Mouse (Mus musculus) spleen, embryonic (tissue): Measurements from ENCODE around the gene Mip.

Source experiments
- CTCF ChIA-PET: fragments of 350-600 bp; sonication (Branson Sonifier 250); formaldehyde crosslinking; loops from one replicate; lab custom pipeline; 2022; lab: Charles Lee

Mip gene

DNA sequence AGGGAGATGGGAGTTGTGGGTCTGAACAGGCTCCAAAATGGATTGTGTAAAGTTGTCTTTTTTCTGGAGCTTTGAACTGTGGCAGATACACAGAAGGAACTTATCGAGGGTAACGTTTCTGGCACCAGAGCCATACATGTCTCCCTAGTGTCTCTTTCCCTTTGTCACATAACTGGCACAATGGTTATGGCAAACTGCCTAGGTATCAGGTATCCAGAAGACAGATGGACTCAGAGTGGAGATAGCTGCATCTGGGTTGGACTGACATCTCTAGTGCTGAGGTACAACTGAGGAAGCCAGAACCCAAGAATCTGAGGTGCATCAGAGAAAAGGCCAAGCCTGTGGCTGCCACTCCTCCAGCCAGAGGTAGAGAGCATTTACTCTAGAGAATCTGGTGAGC lies 15.5 kb upstream of the Mip start:
- CTCF ChIA-PET = interaction anchor here (0.7 kb wide), 1 partner anchor 31 kb away, joined by 3 read pairs; no protein-coding TSS in a partner anchor

DNA sequence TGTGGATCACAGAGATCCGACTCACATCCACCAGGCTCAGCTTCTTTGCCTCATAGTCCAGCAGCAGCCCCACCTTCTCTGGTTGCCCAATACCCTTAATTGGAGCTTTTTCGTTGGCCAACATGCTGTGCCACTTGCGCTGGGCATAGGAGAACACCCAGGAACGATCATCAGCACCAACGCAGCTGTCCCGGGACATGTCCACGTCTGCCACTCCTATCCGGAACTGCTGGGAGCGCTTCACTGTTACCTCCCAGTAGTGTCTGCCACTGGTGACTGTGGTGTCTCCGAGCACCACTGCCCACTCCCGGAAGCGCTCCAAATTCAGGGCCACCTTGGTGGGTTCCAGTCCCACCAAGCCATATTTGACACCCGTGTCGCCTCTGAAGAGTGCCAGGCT lies 14.7 kb upstream of the Mip start:
- CTCF ChIA-PET = no interaction called here

DNA sequence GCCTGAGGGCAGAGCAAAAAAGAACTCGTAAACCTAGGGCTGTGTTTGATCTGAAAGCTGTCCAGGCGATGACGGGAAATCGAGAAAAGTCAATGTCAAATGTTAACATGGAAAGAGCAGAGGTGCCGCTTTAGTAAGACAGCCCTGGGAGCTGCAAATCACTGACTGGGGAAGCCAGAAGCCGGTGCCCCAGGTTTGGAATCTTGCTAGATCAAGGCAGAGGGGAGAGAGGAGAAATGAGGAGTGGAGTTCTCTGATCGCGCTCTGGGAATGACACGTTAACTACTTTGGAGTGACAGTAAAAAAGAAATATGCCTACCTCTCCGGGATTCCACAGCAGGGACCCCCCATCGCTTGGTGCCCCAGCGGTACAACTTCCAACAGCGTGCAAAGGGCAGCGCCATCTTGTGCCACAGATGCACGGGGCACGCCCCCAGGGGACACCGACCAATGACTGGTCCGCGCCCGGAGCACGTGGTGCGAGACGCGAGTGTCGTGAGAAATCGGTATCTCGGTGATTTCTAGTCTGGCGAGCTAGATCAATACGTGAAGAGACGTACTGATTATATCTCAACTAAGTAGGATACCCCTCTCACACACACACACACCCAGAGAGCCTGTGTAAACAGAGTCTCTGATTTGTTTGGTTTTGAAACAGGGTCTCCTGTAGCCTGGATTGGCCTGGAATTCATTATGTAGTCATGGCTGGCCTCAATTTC lies 14.1 kb upstream of the Mip start, which contains the start of gene Spryd4:
Spryd4 (minus strand) TSS at position 418 of the 719 bp plus-strand sequence.
- CTCF ChIA-PET = interaction anchor here (0.7 kb wide), 1 partner anchor 229 kb away, joined by 3 read pairs; no protein-coding TSS in a partner anchor

GRCm38 (mm10) chr10:128212148-128212547 lies 13.5 kb upstream of the Mip start:
- CTCF ChIA-PET = interaction anchor here (0.7 kb wide), 1 partner anchor 228 kb away, joined by 3 read pairs; no protein-coding TSS in a partner anchor

GRCm38 (mm10) chr10:128212871-128213323 lies 12.7 kb upstream of the Mip start:
- CTCF ChIA-PET = interaction anchor here (1.0 to 1.4 kb wide), 2 partner anchors 19 to 44 kb away, joined by 3 to 10 read pairs; partner anchors contain the start of gene Timeless

DNA sequence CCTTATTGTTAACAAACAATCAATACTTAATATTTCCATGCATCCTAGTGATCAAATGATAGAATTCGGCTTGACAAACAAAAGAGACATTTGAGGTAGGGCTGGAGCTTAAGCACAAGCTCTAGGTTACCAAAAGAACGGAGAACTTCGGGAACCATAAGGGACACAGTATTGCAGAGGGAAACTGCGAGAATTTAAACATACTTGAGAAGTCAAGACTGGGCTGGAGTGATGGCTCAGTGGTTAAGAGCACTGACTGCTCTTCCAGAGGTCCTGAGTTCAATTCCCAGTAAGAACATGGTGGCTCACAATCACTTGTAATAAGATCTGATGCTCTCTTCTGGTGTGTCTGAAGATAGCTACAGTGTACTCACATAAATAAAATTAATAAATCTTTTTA lies 11.5 kb upstream of the Mip start:
- CTCF ChIA-PET = interaction anchor here (1.0 to 1.4 kb wide), 2 partner anchors 43 to 70 kb away, joined by 3 read pairs; no protein-coding TSS in a partner anchor

DNA sequence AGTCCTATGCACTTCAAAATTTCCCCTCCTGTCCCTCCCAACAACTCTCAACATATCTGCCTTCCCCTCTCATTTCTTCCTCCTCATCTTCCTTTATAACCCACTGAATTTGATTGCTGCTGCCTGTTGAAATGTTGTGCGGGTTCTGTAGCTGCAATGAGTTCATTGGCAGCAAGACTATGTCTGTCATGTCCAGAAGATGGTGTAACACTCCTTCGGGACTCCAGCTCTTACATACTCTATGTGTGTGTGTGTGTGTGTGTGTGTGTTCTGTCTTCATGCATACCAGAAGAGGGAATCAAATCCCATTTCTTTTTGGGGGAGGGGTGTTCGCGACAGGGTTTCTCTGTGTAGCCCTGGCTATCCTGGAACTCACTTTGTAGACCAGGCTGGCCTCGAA lies 10.7 kb upstream of the Mip start:
- CTCF ChIA-PET = interaction anchor here (0.6 to 0.9 kb wide), 2 partner anchors 12 to 16 kb away, joined by 4 to 6 read pairs; no protein-coding TSS in a partner anchor

- CTCF ChIA-PET = no interaction called here
Observed at GRCm38 (mm10) chr10:128218387-128219117, 7.1 kb upstream of the Mip start.

- CTCF ChIA-PET = interaction anchor here (0.6 kb wide), 1 partner anchor 15 kb away, joined by 5 read pairs; no protein-coding TSS in a partner anchor
Observed at GRCm38 (mm10) chr10:128221533-128222286, 3.9 kb upstream of the Mip start.

GRCm38 (mm10) chr10:128225064-128225463 lies 574 bp upstream of the Mip start:
- CTCF ChIA-PET = no interaction called here

- CTCF ChIA-PET = interaction anchor here (0.5 kb wide), 1 partner anchor 37 kb away, joined by 7 read pairs; no protein-coding TSS in a partner anchor
Observed at GRCm38 (mm10) chr10:128227592-128227991, 2.0 kb downstream of the Mip start.

GRCm38 (mm10) chr10:128228009-128228408 lies 2.4 kb downstream of the Mip start:
- CTCF ChIA-PET = interaction anchor here (0.7 kb wide), 1 partner anchor 198 kb away, joined by 3 read pairs; no protein-coding TSS in a partner anchor

DNA sequence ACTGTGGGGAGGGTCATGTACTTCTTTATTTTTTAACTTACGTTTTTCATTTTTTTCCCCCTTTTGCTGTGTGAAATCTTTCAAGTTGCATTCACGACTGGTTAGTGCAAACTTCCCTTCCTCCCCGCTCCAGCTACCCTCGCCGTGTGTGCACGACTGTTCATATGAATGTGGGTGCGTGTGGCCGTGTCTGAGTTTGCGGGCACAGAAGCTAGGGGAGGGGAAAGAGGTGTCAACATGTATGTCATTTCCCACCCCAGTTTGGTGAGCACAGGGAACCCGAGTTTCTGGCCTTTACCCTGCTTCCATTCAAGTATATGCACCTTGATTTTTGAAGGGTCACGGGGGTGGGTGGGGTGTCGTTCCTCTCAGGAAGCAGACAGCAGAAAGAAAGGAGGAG lies 4.9 kb downstream of the Mip start:
- CTCF ChIA-PET = no interaction called here

DNA sequence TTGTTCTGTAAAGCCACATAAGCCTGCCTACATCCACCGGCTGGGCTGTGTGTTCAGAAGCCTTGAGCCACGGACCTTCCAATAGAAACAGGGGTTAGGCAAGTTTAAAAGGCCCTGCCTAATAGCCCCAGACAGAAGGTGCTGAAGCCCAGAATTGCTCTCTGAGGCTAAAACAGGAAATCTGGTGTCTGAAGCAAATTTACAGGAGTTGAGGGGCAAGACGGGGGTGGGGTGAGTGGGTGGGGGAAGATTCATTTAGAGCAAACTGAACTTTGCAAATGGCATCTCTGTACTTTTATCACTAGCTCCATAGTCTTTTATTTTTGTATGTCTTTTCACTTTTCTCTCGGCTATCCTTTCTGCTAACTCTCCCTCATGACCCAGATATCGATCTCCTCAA lies 5.5 kb downstream of the Mip start:
- CTCF ChIA-PET = interaction anchor here (0.7 to 1.9 kb wide), 4 partner anchors 16 to 160 kb away, joined by 4 to 10 read pairs (median 5); no protein-coding TSS in a partner anchor

DNA sequence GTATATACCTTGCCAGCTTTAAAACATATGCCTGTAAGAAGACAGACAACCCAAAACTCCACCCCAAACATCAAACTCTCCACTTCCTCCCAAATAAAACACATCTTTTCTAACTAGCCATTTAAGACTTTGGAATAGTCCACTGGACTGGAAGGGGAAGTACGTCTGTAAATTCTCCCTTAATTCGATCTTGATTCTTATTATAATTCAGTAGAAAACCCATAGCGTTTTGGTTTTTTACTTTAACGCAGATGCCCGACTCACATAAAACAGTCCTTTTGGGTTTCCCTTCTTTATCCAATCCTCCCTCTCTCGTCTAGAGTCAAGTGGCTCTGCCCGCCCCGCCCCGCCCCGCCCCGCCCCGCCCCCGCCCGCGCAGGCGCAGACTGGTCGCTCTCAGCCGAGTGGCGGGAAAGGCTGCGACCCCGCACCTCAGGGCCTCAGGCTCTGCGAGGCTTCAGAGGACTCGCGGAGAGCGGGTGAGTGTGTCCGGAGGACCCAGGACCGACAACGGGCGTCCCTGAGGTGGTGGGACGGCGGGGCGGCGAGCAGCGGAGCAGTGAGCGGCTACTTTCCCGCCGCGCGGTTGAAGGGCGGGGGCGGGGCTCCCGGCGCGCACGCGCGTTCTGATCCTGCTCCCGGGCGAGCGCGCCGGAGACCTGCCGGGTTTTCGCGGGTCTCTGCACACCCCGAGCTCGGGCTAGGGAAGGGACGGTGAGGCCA lies 6.2 kb downstream of the Mip start, which contains the start of gene Timeless:
Timeless (plus strand) TSS at position 369 of the 723 bp plus-strand sequence.
- CTCF ChIA-PET = interaction anchor here (0.7 to 1.9 kb wide), 4 partner anchors 17 to 161 kb away, joined by 4 to 10 read pairs (median 5); no protein-coding TSS in a partner anchor

- CTCF ChIA-PET = interaction anchor here (0.6 to 1.9 kb wide), 3 partner anchors 19 to 195 kb away, joined by 3 to 10 read pairs (median 4); no protein-coding TSS in a partner anchor
Observed at GRCm38 (mm10) chr10:128232420-128232985, 6.9 kb downstream of the Mip start.

- CTCF ChIA-PET = no interaction called here
Observed at GRCm38 (mm10) chr10:128236321-128236720, 10.7 kb downstream of the Mip start.

- CTCF ChIA-PET = no interaction called here
Observed at GRCm38 (mm10) chr10:128237807-128238480, 12.3 kb downstream of the Mip start.

DNA sequence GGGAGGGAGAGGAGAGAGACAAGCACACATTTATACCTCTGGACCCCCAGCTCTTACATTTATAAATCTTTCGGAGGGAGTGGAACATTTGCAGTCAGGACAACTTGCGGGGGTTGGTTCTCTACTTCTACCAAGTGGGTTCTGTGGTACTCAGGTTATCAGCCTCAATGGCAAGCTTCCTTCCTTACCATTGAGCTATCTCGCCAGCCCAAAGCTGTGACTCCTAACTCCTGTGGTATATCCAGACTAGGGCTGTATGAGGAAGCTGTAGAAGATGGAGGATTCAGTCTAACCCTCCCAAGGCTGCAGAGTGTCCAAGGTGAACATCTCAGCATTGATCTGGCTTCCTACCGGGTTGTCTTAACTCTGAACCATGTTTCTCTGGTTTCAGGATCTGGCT lies 13.5 kb downstream of the Mip start:
- CTCF ChIA-PET = interaction anchor here (0.7 kb wide), 1 partner anchor 900 kb away, joined by 3 read pairs; no protein-coding TSS in a partner anchor
